Mouse (Mus musculus) heart, embryonic 16.5 days (tissue): ENCODE results near the gene Rec114. TPM values are rescaled to one million over a fixed set of nuclear protein-coding genes. Genes with fewer than 3 reads are reported as not detected.

Experiments
- ATAC-seq: fragments of 200-750 bp; cut with Nextera tagmentation; replicated peaks from 2 replicates; pipeline ENCODE4 v1.8.0; 2017; ENCODE audit warnings: moderate number of reproducible peaks; ENCODE audit not compliant: insufficient read depth, low FRiP score; ENCODE audit errors: extremely low read depth
- H3K27ac ChIP-seq: fragments of 300-500 bp; sonication (generic); 2 replicates; pipeline ENCODE4 v1.5.1; 2014; ENCODE audit warnings: mild to moderate bottlenecking, low read length, control low read depth, moderate library complexity
- H3K27me3 ChIP-seq: fragments of 300-500 bp; sonication (generic); 2 replicates; pipeline ENCODE4 v1.6.1; 2014; ENCODE audit warnings: low read length, mixed read lengths; ENCODE audit not compliant: control insufficient read depth, insufficient read depth
- H3K36me3 ChIP-seq: fragments of 300-500 bp; sonication (generic); 2 replicates; pipeline ENCODE4 v1.6.1; 2014; ENCODE audit not compliant: control insufficient read depth, insufficient read depth
- H3K4me1 ChIP-seq: fragments of 300-500 bp; sonication (generic); 2 replicates; pipeline ENCODE4 v1.6.1; 2014; ENCODE audit warnings: low read length, mixed read lengths; ENCODE audit not compliant: control insufficient read depth, insufficient read depth
- H3K4me2 ChIP-seq: fragments of 300-500 bp; sonication (generic); 2 replicates; pipeline ENCODE4 v1.6.1; 2014; ENCODE audit warnings: low read depth, mild to moderate bottlenecking, control low read depth, low read length
- H3K4me3 ChIP-seq: fragments of 300-500 bp; sonication (generic); 2 replicates; pipeline ENCODE4 v1.5.1; 2014; ENCODE audit warnings: mild to moderate bottlenecking, control low read depth, low read length
- H3K9ac ChIP-seq: fragments of 300-500 bp; sonication (generic); 2 replicates; pipeline ENCODE4 v1.6.1; 2014; ENCODE audit warnings: low read length, control low read depth
- H3K9me3 ChIP-seq: fragments of 300-500 bp; sonication (generic); replicated peaks from 2 replicates; pipeline ENCODE4 v1.6.1; 2016; ENCODE audit warnings: low read length; ENCODE audit not compliant: control insufficient read depth
- WGBS: fragments of 180-500 bp; shearing (Covaris S2); extraction: QIAGEN DNeasy Blood & Tissue Kit; methylation state at CpG from one replicate; pipeline ENCODE4 v1.1.7; 2014; 5-methylcytosine and 5-hydroxymethylcytosine counted together
- polyA plus RNA-seq: library from polyadenylated mRNA; unstranded; fragments of >200 nt; fragmentation: Nextera tagmentation; extraction: Ambion mirVana; gene quantifications from 2 replicates; pipeline ENCODE4 v1.2.1, GENCODE M21; 2015

Gene Rec114
- polyA plus RNA-seq: 6.0 and 6.8 TPM in 2 replicates

- no peak within 1 kb of the TSS for H3K4me2 ChIP-seq
- no peaks in the 10 kb centered on the region for H3K9me3 ChIP-seq
- ATAC-seq: no peak
- 91% methylated on average over 3 of the region's 3 CpGs for WGBS
- no peak within 1 kb of the TSS for H3K4me3 ChIP-seq
- no peaks in the 10 kb centered on the region for H3K36me3 ChIP-seq
- no peak within 1 kb of the TSS for H3K9ac ChIP-seq
- peaks cover 2% of the 10 kb centered on the region; the same call in 1 of the 2 replicates for H3K4me1 ChIP-seq
- H3K27me3 ChIP-seq: no peaks in the 10 kb centered on the region
- H3K27ac ChIP-seq: no peak within 1 kb of the TSS
These were observed at the start of gene Rec114 for GRCm38 (mm10) chr9:58743702-58744248. Rec114 (minus strand) TSS chr9:58743964.

GRCm38 (mm10) chr9:58789476-58789875 is 45.7 kb upstream of the Rec114 start:
- Histone ChIP-seq H3K27me3 (no peaks in the 10 kb centered on the region), H3K4me3 (no peak overlapping the region), H3K9me3 (no peaks in the 10 kb centered on the region), H3K4me2 (no peak overlapping the region), H3K27ac (no peak overlapping the region), H3K36me3 (no peaks in the 10 kb centered on the region), H3K4me1 (no peaks in the 10 kb centered on the region), H3K9ac (no peak overlapping the region)
- no peak for ATAC-seq
- WGBS: 86% methylated on average over 3 of the region's 3 CpGs

- no peaks in the 10 kb centered on the region for H3K4me1 ChIP-seq
- no peak for ATAC-seq
- no peak overlapping the region for H3K9ac ChIP-seq
- H3K36me3 ChIP-seq: no peaks in the 10 kb centered on the region
- 16% methylated on average over 2 of the region's 2 CpGs for WGBS
- H3K9me3 ChIP-seq: no peaks in the 10 kb centered on the region
- H3K4me2 ChIP-seq: no peak overlapping the region
- H3K4me3 ChIP-seq: no peak overlapping the region
- no peaks in the 10 kb centered on the region for H3K27me3 ChIP-seq
- no peak overlapping the region for H3K27ac ChIP-seq
These were observed 31.6 kb upstream of the Rec114 start for GRCm38 (mm10) chr9:58775363-58775762.

- Histone ChIP-seq H3K9me3 (no peaks in the 10 kb centered on the region), H3K27ac (no peak overlapping the region), H3K4me3 (no peak overlapping the region), H3K27me3 (no peaks in the 10 kb centered on the region), H3K4me1 (0 out of 2 replicates have a peak, but pooled peaks cover 2% of the 10 kb centered on the region), H3K4me2 (no peak overlapping the region), H3K9ac (no peak overlapping the region), H3K36me3 (no peaks in the 10 kb centered on the region)
- WGBS: 58% methylated on average over 3 of the region's 3 CpGs
- ATAC-seq: no peak
These were observed 31.0 kb upstream of the Rec114 start for GRCm38 (mm10) chr9:58774761-58775160.

- Histone ChIP-seq H3K36me3 (no peaks in the 10 kb centered on the region), H3K9me3 (no peaks in the 10 kb centered on the region), H3K4me2 (peak overlapping the region; percentile 28), H3K4me1 (0 out of 2 replicates have a peak, but pooled peaks cover 2% of the 10 kb centered on the region), H3K27ac (no peak overlapping the region), H3K27me3 (no peaks in the 10 kb centered on the region), H3K9ac (no peak overlapping the region), H3K4me3 (no peak overlapping the region)
- ATAC-seq: peak; percentile 66; the same call in 1 of the 2 replicates
- 52% methylated on average over 12 of the region's 12 CpGs for WGBS
These were observed 26.2 kb upstream of the Rec114 start for GRCm38 (mm10) chr9:58769943-58770342.

GRCm38 (mm10) chr9:58766959-58767955 is 23.5 kb upstream of the Rec114 start:
- H3K36me3 ChIP-seq: no peaks in the 10 kb centered on the region
- H3K4me1 ChIP-seq: 0 out of 2 replicates have a peak, but pooled peaks cover 2% of the 10 kb centered on the region
- H3K27me3 ChIP-seq: no peaks in the 10 kb centered on the region
- no peak overlapping the region for H3K4me3 ChIP-seq
- ATAC-seq: peak; percentile 85
- H3K4me2 ChIP-seq: no peak overlapping the region
- no peak overlapping the region for H3K27ac ChIP-seq
- WGBS: 66% methylated on average over 17 of the region's 17 CpGs
- H3K9ac ChIP-seq: no peak overlapping the region
- no peaks in the 10 kb centered on the region for H3K9me3 ChIP-seq

- no peak overlapping the region for H3K4me2 ChIP-seq
- ATAC-seq: no peak
- H3K4me1 ChIP-seq: no peaks in the 10 kb centered on the region
- no peak overlapping the region for H3K4me3 ChIP-seq
- H3K9ac ChIP-seq: no peak overlapping the region
- H3K27me3 ChIP-seq: no peaks in the 10 kb centered on the region
- H3K27ac ChIP-seq: no peak overlapping the region
- WGBS: 70% methylated on average over 5 of the region's 5 CpGs
- H3K9me3 ChIP-seq: no peaks in the 10 kb centered on the region
- H3K36me3 ChIP-seq: no peaks in the 10 kb centered on the region
These were observed 20.6 kb upstream of the Rec114 start for GRCm38 (mm10) chr9:58764354-58764753.

- Histone ChIP-seq H3K4me3 (no peak overlapping the region), H3K27ac (no peak overlapping the region), H3K27me3 (no peaks in the 10 kb centered on the region), H3K36me3 (no peaks in the 10 kb centered on the region), H3K9me3 (no peaks in the 10 kb centered on the region), H3K9ac (no peak overlapping the region), H3K4me1 (peaks cover 9% of the 10 kb centered on the region), H3K4me2 (no peak overlapping the region)
- 78% methylated on average over 4 of the region's 4 CpGs for WGBS
- ATAC-seq: no peak
These were observed 19.4 kb upstream of the Rec114 start for GRCm38 (mm10) chr9:58763114-58763513.

- H3K4me2 ChIP-seq: no peak overlapping the region
- no peak overlapping the region for H3K27ac ChIP-seq
- WGBS: 63% methylated on average over 2 of the region's 2 CpGs
- no peak overlapping the region for H3K9ac ChIP-seq
- no peak for ATAC-seq
- H3K36me3 ChIP-seq: no peaks in the 10 kb centered on the region
- peaks cover 9% of the 10 kb centered on the region for H3K4me1 ChIP-seq
- H3K9me3 ChIP-seq: no peaks in the 10 kb centered on the region
- no peak overlapping the region for H3K4me3 ChIP-seq
- no peaks in the 10 kb centered on the region for H3K27me3 ChIP-seq
These were observed 18.3 kb upstream of the Rec114 start for GRCm38 (mm10) chr9:58762086-58762485.
